Mouse (Mus musculus) urinary bladder, postnatal 25 days (tissue): ENCODE data around the gene Pxylp1.

Source experiments
- DNase-seq: peaks from one replicate; pipeline ENCODE4 v3.0.0; 2022; ENCODE audit warnings: low spot score

Gene Pxylp1

GRCm38 (mm10) chr9:96890756-96891155 is 1.7 kb downstream of the Pxylp1 start:
- DNase-seq: no peak

DNA sequence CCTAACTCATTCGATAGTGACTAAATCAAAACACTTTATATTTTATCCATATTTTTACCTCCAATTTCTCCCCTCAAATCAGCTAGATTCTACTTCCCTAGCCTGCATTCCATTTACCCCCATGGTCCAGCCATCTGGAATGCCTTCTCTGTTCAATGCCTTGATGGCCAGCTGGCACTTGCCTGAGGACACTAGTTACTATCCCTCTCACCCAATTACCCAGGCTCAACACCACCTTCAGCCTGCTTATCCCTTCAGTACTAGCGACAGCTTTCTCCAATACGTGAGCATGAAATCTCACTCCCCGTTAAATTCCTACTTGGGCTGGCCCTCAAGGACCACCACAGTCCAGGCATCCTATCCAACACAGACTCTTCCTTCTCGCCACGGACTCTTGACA is 2.2 kb downstream of the Pxylp1 start:
- no peak for DNase-seq

- DNase-seq: peak; percentile 90
Measured at GRCm38 (mm10) chr9:96889345-96890021, 3.0 kb downstream of the Pxylp1 start.

DNA sequence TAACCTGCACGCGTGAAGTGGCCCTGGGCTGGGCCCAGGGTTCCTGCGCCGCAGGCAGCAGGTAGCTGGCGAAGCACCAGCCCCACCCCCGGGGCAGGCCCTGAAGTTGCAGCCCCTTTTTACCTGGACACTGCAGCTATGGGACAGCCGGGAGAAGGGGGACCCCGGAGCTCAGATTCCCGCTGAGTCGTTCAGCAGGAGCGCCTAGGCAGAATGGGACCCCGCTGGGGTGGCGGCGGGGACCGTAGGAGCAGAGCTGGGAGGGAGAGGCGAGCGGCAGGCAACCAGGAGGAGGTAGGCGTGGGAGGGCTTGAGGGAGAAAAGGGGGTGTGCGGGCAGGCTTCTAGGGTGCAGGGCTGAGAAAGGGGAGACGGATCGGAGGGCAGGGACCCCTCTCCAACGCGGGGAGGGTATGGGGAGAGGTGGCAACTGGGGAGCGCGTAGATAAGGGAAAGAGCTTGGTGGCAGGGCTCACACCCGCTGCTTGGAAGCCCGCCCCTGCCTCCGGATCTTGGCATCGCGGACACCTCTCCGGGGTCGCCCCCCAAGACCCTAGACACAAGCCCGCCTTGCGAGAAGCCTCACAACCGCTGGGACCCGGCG is 3.6 kb downstream of the Pxylp1 start:
- peak; percentile 26 for DNase-seq

- DNase-seq: no peak
Measured at GRCm38 (mm10) chr9:96887954-96888353, 4.5 kb downstream of the Pxylp1 start.

- DNase-seq: no peak
Measured at GRCm38 (mm10) chr9:96887492-96887891, 5.0 kb downstream of the Pxylp1 start.

GRCm38 (mm10) chr9:96885781-96886180 is 6.7 kb downstream of the Pxylp1 start:
- DNase-seq: no peak

DNA sequence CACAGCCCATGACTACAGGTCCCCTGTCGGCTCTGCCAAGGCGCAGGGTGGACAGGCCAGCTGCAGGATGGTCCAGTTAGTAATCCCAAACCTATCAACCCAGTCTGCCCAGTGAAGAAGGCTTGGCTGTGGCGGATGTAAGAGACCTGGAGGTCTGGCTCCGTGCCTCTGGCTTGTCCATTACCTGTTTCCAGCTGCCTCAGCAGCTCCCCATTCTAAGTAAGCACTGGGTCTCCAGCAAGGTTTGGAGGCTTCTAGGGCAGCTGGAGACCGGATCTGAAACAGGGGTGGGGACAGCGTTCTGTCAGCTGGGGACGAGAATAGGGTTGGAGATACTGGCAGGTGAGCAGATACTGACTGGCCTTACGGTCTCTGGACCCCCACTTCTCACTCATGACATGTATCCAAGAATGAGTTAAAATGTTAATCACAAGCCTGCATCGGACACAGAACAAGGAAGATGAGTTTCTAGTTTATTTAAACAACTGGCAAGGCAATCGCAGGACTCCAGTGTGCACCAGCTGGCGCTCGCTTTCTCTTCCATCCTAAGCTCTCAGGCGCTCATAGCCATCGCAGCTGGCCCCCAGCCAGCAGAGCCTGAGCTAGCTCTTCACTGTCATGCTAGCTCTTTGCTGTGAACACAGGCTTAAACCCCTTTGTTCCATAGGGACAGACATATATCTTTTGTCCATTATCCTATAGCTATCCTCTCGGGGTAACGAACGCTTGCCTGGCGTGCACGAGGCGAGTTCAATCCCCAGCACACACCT is 9.8 kb downstream of the Pxylp1 start:
- no peak for DNase-seq

- no peak for DNase-seq
Measured at GRCm38 (mm10) chr9:96881901-96882300, 10.6 kb downstream of the Pxylp1 start.

GRCm38 (mm10) chr9:96879024-96879423 is 13.4 kb downstream of the Pxylp1 start:
- DNase-seq: no peak

- DNase-seq: no peak
Measured at GRCm38 (mm10) chr9:96878464-96878863, 14.0 kb downstream of the Pxylp1 start.

DNA sequence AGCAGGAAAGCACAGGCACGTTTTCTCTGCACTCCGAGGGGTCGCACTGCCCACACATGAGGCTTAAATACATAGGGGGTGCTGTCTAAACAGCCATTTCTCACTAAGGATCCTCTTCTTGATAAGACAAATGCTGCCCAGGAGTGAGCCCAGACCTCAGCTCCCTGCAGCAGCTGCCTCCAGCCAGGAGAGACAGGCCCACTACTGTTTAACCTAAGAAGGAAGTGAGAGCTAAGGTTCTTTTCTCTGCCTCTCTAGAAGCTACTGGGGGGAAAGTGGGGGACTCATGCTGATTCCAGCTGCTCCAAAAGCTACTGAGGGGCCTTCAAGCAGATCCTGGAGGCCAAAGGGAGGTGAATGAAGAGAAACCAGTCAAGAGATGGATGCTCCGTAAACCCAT is 16.8 kb downstream of the Pxylp1 start:
- no peak for DNase-seq

DNA sequence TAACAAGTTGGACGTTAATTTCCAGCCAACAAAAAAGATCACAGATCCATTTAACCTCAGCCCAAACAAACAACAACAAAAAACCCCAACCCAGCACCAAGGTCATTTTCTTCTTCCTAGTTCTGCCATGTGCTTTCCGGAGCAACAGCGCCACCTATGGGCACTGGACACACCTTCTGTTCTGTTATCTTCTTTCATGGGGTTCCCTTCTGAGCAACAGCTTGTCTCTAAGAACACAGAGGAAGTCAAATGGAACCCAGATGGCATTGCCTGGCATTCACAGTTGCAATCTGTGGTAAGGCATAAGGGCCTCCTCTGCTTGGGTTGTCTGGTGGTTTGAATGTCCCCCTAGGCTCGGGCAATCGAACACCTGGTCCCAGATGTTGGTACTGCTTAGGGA is 19.4 kb downstream of the Pxylp1 start:
- peak; percentile 46 for DNase-seq

DNA sequence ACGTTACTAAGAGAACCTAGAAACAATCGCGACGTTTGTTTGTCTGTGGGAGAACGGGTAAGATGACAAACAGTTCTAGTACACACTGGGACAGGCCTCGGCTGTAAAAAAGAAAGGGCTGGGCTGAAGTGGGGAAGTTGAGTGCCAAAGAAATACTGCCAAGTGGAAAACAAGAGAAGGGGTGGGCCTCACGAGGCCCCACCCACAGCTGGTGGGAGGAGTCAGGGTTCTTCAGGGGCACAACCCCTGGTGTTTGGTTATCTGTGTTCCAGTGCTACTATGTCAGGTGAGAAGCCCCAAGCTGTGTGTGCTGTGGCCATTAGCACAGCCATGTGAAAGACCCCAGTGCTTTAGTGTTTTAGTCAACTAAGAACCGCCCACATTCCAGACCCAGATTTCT is 22.4 kb downstream of the Pxylp1 start:
- DNase-seq: no peak

DNA sequence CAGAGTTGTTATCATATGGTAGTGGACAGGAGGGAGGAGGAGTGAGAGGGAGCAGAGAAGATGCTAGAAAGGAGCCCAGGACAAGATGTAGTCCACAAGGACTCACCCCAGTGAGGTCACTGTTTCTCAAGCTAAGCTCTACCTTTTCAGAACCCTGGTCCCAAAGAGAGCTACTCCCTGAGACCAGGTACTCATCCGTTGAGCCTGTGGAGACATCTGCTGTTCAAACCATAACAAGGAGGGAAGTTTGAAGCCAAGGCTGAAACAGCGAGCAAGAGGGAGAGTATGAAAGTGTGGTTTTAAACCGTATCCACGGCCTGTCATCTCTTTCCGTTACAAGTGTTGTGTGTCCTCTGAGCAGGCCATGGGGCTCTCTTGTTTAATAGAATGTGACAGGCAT is 22.9 kb downstream of the Pxylp1 start:
- no peak for DNase-seq

DNA sequence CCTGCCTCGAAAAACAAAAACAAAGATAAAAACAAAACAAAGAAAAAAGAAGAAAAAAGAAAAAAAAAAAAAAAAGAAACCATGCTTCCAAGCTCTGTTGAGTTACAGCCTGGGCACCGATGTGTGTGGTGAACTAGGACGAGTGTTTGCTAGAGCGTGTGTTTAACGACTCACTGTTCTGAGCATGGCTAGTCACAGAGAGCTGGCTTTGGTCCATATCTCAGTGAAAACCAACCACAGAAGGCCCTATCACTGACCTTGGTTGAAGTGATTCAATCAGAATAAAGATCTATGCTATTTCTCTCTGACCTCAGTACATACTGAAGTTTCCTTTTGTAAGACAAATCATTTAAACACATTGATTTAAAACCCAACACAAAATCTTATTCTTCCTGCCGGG is 23.9 kb downstream of the Pxylp1 start:
- no peak for DNase-seq

GRCm38 (mm10) chr9:96867165-96867564 is 25.3 kb downstream of the Pxylp1 start:
- no peak for DNase-seq

- DNase-seq: no peak
Measured at GRCm38 (mm10) chr9:96866196-96866595, 26.3 kb downstream of the Pxylp1 start.

DNA sequence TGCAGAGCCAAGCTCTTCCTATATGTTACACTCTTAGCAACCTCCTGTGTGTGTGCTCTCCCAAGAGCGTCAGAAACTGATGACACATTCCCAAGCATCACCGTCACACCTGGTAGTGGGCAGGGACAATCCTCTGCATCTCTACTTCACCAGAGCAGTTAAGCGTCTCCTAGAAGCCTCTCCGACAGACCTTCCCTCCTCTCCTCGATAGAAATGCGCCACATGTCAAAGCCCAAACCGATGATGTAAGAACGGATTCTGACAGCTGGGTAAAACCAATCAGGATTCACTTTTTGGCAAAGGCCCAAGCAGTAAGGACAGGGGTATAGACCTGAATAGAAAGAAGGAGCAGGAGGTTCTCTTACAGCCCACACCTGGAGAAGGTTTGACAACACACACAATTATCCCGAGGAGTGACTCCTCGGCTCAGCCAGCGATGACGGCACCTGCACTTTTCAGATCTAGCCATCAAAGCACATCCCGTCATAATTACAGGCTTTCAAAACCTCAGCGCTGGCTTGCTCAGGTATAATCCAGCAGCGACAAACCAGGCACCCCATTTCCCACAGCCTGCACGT is 26.9 kb downstream of the Pxylp1 start:
- DNase-seq: no peak

GRCm38 (mm10) chr9:96863539-96863938 is 28.9 kb downstream of the Pxylp1 start:
- no peak for DNase-seq

DNA sequence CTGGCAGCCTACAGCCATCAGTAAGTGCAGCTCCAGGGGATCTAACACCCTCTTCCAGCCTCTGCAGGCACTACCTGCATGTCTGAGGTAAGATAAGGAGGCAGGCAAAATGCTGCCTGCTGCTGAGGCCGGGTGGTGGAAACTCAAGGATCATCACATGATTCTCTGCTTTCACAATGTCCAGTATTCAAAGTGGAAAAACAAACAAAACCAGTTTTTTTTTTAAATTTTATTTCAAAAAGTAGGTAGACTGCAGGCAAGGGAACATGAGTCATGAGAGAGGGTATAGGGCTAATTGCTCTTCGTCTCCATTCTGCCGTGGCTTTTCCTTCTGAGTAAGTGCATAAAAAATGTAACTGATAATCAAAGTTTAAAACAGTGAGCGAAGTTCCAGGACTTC is 29.6 kb downstream of the Pxylp1 start:
- no peak for DNase-seq

DNA sequence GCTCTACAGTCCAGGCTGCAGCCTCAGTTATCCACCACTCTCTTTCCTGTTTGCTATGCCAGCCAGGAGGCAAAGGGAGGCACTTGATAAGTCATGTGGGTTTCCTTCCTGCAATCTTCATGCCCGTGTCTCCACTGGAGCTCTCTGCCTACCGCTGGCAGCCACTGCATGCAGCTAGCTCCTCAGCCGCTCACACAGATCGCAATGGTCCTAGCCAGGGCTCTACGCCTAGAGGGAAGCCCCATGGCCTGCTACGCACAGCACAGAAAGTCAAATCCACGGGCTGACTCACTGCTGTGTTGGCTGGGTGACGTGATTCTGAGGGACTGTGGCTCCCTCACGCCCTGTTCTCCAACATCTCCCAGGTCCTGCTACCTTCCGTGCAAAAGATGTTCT is 31.4 kb downstream of the Pxylp1 start:
- DNase-seq: no peak
